Mouse (Mus musculus): ENCODE results near the gene Ndufs3.
"Not testable (repeated sequence)": the region's sequence is repeated elsewhere in the genome, so short reads cannot be mapped to it uniquely, and the experiment has no call there.

The Ndufs3 gene

DNA sequence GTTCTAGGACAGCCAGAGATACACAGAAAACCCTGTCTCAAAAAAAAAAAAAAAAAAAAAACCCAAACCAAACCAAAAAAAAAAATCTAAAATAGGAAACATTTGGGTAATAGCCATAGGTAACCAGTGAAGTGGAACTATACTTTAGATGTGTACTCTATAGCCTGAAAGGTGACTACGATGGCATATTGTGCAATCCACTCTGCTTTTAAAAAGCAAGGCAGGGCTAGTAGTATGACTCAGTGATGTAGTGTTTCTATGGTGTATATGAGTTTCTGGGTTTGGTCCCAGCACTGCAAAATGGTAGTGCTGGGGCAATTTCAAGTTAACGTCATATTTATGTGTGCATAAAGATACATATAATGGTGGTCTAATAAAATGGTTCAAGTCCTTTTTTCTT, 2.1 kb upstream of the Ndufs3 start:
- no peak for DNase-seq (ENCODE audit: low spot score in 2 of 2)

DNA sequence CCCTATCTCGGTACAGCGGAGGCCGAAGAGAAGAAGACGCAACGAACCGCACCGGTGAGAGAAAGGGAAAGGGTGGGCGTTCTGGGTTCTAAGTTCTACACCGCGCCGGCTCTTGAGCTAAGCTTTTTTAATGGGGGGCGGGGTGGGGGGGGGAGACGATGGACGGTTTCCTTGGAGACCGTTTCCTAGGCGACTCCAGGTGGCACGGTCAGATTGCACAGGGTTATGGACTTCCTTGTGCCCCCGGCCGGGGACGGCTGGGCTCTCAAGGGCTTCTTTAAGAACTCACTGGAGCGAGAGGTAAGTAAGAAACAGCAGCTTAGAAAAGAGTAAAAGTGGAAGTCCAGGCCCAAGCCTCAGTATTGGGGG, 213 bp upstream of the Ndufs3 start:
- no peak for DNase-seq (ENCODE audit: low spot score in 2 of 2)

DNA sequence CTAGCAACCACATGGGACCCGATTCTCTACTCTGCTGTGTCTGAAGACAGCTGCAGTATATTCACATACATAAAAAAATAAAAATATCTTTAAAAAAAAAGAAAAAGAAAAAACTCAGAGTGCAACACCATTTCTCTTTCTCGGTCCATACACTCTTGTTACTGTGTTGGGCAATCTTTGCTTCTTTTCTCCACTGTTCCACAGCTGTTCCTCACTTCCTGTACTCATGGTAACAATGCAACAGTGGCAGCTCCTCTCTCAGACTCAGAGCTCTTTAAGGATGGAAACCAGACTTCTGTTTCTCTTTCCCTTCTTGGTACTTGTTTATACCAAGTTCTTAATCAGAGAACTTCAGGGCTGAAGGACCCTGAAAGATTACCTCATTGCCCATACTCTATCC, 1.2 kb downstream of the Ndufs3 start:
- no peak for DNase-seq (ENCODE audit: low spot score in 2 of 2)

DNA sequence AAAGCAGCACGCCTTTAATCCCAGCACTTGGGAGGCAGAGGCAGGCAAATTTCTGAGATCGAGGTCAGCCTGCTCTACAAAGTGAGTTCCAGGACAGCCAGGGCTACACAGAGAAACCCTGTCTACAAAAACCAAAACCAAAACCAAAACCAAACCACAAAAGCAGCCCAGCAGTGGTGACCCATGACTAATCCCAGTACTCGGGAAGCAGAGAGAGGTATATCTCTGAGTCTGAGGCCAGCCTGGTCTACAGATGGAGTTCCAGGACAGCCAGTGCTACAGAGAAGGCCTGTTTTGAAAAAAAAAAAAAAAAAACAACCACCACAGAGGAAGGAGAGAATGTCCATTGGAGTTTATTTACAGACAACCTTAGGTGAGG, 10.3 kb downstream of the Ndufs3 start:
- not testable (repeated sequence) for DNase-seq (ENCODE audit: low spot score in 2 of 2)

DNA sequence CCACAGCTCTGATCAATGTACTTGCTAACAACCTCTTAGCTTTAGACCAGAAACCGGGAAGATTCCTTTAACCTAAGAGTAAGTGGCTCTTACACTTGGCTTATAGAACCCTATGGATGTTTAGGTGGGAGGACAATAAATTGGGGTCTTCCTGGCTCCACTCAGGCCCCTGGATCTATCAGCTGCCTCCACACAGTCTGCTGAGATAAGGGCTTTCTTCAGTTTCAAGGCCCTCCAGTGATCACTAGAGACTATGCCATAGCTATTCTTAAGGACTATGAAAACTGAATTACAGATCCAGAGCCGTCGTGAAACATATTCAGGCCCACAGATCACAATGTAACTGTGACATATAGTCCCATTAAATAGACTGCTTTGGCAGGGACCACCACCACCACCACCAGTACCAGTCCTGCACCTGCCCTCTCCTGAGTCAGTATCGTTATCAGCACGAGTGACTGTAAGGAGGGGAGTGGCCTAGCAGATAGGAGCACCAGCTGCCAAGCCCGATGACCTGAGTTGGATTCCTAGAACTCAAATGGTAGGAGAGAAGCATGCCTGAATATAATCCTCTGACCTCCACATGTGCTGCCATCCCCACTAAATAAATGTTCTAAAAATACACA, 10.8 kb downstream of the Ndufs3 start:
- DNase-seq (ENCODE audit: low spot score in 2 of 2), result no peak

DNA sequence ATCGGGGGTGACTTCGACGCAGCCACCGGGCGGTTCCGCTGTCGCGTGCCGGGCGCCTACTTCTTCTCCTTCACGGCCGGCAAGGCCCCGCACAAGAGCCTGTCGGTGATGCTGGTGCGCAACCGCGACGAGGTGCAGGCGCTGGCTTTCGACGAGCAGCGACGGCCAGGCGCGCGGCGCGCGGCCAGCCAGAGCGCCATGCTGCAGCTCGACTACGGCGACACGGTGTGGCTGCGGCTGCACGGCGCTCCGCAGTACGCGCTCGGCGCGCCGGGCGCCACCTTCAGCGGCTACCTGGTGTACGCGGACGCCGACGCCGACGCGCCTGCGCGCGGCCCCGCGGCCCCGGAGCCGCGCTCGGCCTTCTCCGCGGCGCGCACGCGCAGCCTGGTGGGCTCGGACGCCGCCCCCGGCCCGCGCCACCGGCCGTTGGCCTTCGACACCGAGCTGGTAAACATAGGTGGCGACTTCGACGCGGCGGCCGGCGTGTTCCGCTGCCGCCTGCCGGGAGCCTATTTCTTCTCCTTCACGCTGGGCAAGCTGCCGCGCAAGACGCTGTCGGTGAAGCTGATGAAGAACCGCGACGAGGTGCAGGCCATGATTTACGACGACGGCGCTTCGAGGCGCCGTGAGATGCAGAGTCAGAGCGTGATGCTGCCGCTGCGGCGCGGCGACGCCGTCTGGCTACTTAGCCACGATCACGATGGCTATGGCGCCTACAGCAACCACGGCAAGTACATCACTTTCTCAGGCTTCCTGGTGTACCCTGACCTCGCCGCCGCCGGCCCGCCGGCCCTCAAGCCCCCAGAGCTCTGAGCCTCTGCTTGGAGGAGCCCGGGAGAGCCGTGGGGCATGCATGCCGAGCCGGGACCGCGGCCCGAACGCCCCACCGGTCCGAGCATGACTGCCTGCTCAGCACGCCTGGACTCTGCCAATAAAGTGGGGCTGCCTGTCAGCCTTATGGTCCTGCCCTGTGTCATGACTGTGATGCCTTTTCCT, 14.8 kb downstream of the Ndufs3 start:
- DNase-seq (ENCODE audit: low spot score in 2 of 2), result peak; percentile 38 to 45

DNA sequence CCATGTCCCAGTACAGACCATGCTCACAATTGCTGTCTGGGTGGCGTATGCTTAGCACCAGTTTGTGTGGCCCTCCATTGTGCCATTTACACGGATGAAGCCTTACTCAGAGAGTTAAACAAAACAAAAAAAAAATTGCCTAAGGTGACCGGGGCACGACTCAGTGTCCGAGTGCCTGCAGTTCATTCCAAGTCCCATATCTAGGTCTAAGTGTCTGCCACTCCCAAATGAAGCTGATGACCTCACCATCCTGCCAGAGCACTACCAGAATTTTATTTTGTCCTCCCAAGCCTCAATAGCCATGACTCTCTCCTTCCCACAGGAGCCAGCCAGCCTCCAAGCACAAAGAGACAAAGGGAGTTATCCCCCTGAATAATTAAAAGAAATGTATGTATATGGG, 17.0 kb downstream of the Ndufs3 start:
- no peak for DNase-seq (ENCODE audit: low spot score in 2 of 2)

DNA sequence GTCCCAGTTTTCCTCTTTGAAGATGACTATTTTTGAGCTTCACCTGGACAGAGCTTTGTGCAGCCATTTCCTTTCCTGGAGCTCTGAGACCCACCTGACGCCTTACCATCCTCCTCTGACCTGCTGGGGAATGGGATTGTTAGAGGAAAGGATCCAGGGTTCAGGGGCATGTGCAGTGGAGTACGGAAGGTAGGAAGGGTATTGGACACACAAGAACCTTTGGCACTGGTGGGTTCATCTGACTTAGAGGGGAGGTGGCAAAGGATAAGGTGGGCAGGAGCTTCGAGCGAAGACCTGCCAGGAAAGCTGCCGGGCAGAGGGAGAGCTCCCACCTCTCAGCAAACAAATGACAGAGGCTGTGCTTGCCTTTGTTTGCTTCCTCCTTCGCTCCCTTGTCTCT, 18.2 kb downstream of the Ndufs3 start:
- no peak for DNase-seq (ENCODE audit: low spot score in 2 of 2)

DNA sequence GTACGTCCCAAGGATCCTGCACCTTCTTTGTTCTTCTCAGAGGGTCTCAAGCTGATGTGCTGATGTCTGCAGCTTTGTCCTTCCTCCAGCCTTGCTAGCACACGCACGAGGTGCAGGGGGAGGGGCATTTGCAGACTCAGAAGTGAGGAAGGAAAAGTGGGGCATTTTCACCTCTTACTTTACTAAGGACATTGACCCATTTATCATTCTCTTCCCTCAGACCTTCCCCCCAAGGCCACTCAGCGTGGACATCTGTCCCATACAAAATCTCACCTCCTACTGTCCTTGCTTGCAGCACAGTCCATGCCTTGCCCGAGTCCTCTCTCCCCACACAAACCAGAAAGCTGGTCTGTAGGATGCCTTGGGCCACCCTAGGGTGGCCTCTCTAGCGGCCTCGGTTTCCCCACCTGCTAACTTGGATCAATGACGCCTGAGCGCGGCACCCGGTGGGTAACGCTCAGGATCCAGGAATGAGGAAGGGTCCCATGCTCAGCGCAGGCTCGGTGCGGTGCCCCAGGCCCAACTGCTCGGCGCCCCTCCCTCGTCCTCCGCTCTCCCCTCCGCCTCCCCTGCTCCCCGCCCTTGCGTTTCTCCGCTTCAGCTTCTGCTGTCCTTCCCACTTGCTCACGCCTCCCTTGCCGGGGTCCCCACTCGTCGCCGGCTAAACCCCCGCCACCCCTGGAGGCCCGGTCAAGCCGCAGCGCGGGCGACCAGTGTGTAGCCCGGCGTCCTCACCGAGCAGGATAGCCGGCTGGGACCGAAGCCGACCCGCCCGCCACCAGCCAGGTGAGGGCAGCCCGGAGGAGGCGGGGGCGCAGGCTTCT, 19.2 kb downstream of the Ndufs3 start, which contains the start of gene C1qtnf4:
Gene C1qtnf4, plus strand, starts transcription at position 643 of the 824 bp plus-strand sequence.
- no peak for DNase-seq (ENCODE audit: low spot score in 2 of 2)

DNA sequence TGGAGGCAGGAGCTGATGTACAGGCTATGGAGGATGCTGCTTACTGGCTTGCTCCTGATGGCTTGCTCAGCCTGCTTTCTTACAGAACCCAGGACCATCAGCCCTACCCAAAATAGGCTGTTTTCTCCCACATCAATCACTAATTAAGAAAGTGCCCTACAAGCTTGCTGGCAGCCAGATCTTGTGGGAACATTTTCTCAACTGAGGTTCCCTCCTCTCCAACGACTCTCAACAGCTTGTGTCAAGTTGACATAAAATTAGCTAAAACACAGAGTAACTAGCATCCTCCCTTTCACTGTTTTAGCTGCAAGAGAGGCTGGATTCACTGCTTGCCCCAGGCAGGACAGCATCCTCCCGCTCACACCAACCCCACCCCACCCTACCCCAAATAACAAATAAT, 22.8 kb downstream of the Ndufs3 start:
- DNase-seq (ENCODE audit: low spot score in 2 of 2), result no peak

DNA sequence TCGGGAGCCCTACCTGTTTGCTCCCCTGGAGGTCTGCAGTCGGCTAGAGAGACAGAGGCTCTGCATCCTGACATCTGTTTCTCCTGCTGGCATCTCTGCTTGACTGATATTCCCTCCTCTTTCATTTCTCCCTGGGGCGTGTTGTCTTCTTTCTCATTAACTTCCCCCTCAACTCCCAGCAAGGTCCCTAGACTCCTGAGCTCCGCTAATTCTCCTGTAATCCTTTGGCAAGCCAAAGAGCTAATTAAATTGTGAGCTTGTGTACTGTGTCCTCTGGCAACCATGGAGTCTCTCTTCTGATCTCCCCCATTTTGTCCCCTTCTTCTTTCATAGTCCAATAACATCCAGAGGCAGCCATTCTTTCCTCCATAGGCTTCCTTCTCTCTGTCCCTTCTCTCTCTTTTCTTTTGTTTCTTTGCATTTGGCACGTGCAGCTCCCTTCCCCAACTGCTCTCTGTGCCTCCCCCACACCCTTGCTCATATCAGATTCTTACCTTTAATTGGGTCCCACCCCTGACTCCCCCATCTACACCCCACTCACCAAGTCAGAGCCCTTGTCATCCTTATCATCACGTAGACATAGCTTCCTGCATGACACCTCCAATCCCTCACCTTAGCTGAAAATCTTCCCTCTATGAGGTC, 24.4 kb downstream of the Ndufs3 start:
- DNase-seq (ENCODE audit: low spot score in 2 of 2), result no peak

DNA sequence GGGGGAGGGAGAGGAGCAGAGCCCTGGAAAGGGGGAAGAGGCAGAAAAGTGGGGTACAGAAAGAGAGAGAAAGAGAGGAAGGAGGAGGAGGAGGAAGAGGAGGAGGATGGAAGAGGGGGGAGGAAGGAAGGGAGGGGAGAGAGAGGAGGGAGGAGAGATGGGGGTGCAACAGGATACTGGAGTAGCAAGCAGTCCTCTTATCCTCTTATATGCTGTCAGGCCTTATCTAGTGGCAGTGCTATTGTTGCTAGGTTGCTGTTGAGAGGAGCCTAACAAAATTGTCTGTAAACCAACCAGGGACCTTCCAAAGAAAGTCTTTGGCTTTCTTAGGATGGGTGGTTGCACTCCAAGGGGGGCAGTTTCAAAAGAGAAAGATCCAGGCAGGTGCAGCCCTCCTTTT, 25.2 kb downstream of the Ndufs3 start:
- DNase-seq (ENCODE audit: low spot score in 2 of 2), result no peak

DNA sequence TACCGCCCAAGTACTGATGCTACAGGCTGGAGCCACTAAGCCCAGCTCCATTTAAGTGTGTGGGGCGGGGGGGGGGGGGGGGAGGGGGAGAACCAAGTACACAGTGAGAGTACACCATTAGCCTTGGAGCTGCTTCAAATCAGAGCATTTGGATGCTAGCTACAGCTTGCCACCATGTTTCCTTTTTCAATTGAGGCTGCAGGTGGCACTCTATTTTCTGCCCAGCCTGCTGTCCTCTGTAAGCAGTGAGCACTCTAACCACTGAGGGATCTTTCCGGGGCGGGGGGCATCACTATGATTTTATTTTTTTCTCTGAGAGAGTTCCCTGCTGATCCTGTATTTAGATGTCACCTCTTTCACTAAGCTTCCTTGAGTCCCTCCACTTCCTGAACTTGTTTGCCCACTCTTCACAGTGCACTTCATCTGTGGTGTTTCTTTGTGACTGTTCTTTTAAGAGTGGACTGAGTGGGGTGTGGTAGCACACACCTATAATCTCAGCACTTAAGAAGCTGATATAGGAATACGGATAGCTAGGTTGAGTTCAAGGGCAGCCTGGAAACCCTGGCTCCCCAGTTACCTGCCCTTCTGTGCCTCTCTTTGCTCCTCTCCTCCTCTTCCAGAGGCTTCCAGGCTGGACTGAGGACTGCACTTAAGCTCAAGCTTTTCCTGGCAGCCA, 26.9 kb downstream of the Ndufs3 start:
- no peak for DNase-seq (ENCODE audit: low spot score in 2 of 2)

DNA sequence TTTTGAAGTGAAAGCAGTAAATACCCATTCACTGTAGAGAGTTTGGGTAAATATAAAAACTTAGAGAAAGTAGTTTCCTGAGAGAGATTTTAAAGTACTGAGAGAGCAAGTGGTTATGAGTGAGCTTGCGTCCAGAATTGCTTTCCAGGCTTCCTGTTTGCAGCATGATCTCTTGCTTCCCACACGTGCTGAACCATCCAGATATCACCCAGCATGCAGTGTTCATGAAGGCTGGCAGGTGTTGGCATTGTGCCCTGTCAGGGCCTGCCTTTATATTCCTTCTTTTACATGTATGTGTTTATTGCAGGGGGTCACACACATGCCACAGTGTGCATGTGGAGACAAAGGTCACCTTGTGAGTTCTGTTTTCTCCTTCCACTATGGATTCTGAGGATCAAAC, 29.4 kb downstream of the Ndufs3 start:
- DNase-seq (ENCODE audit: low spot score in 2 of 2), result no peak

DNA sequence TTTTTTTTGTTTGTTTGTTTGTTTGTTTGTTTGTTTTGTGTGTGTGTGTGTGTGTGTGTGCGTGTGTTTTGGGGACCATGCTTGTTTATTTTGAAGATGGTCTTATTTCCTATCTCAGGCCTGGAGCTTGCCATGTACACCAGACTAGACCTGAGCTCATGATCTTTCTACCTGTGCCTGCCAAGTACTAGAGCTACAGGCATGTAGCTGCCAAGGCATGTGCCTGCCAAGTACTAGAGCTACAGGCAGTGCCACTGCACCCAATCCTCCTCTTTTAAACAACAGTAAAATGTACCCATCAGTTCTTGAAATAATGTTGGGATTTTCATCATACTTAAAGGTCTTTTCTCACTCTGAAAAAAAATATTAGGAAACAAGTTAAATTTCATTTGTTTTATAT, 30.6 kb downstream of the Ndufs3 start:
- DNase-seq (ENCODE audit: low spot score in 2 of 2), result no peak

DNA sequence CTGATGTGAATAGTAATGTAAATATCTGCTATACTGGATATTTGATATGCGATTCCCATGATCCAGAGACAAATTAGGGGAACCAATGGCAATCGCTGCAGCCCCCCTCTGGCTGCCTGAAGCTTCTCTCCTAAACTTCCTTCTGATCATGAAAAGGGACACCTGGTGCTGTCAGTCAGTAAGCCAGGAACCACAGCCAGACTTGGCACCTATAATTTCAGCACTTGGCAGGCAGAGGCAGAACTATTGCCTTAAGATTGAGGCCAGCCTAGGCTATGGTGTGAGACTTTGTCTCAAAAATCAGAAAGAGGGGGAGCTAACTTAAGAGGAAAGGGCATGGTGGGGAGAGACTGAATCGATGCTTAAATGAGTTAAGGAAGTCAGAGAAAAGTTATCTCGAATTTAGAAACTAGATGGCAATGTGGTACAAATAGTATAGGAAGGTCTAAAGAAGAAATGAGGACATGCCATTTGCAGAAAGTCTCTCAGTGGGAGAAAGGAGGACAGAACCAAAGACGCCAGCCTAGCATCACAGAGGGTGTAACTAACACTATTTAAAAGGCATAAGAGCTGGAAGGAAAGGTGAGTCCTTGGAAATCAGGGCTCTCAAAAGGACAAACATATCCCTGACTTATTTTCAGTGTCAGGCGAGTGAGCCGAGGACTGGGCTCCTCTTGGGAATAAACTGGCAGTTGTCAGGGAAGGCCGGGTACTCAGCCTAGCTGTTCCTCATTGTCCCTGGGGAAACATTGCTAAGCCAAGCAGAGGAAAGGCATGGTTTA, 33.3 kb downstream of the Ndufs3 start:
- DNase-seq (ENCODE audit: low spot score in 2 of 2), result no peak

DNA sequence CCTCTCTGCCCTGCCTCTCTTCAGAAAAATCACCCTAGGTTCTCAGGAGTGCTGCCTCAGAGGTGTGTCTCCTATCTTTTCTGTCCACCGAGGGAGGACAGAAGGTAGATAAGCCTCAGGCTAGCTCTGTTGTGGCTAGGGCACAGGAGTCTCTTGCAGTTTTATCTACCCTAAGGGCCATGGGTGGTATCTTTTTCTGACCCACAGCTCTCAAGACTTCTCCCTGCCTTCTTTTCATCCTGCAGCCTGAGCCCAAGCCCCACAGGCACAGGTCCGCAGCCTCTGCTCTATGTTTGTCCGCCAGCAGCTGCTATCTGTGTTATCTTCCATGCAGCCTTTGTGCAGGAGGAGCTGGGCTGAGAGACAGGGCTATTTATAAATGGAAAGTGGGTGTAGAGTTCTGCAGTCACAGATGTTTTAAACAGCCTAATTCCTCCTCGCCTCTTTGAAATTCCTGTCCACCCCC, 34.5 kb downstream of the Ndufs3 start:
- DNase-seq (ENCODE audit: low spot score in 2 of 2), result peak in 1 of 2 experiments; percentile 12

DNA sequence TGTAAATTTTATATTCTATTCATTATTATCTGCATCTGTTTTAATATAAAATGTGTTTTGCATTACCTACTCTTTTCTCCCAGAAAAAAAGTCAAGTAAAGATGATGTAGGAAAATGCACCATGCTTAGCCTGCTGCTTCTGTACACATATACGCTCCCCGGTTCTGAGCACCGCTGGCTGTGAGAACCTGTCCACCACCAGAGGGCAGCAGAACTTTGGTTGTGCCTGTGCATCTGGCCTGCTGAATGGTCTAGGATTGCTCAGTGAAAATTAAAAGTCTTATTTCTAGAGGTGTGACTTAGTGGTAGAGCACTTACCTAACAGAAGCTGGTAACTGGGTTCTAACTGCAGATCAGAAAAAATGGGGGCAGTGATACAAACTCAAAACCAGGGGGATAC, 38.1 kb downstream of the Ndufs3 start:
- DNase-seq (ENCODE audit: low spot score in 2 of 2), result peak; percentile 69 to 79

DNA sequence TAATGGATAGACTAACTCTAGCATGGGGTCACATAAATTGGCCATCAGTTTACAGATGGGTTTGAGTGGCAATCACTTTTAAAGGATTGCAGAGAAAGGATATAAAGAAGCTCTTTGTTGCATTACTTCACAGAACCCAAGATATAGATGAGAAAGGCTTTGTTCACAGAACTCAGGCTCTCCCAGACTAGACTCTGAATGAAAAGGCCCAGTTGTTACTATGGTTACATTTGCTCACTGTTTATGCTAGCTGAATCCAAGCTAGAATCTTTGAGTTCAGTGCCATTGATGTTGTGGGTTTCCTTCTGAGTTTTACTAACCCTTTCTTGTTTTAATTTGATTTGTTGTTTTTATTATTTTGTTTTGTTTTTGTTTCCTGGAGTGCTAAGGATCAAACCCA, 40.4 kb downstream of the Ndufs3 start:
- no peak for DNase-seq (ENCODE audit: low spot score in 2 of 2)

DNA sequence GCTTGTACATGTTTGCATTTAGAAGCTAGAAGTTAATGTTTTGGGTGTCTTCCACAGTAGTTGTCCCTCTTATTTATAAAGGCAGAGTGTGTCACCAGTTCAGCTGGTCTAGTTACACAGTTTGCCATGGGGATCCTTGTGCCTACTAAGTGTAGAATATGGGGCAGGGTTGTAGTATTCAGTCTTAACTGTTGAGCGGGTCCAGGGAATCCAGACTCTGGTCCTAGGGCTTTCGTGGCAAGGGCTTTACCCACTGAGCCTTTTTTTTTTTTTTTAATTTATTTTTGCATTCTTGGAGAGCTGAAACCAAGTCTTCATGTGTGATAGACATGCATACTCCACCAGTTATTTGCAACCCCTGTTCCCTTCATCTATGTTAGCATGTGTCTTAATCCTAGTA, 43.1 kb downstream of the Ndufs3 start:
- DNase-seq (ENCODE audit: low spot score in 2 of 2), result no peak
